Mouse (Mus musculus) heart, embryonic 10.5 days (tissue): ENCODE results near the gene Bax. TPM values are rescaled to one million over a fixed set of nuclear protein-coding genes. Genes with fewer than 3 reads are reported as not detected.
"Not testable (repeated sequence)": the region's sequence is repeated elsewhere in the genome, so short reads cannot be mapped to it uniquely, and the experiment has no call there.

ENCODE experiments used
- DNase-seq: peaks from one replicate; pipeline ENCODE4 v3.0.0-alpha.2; 2017; ENCODE audit warnings: low spot score
- H3K27ac ChIP-seq: fragments of 300-500 bp; sonication (generic); 2 replicates; pipeline ENCODE4 v1.5.1; 2016; ENCODE audit warnings: mild to moderate bottlenecking
- H3K27me3 ChIP-seq: fragments of 300-500 bp; sonication (generic); 2 replicates; pipeline ENCODE4 v1.6.1; 2016; ENCODE audit warnings: mild to moderate bottlenecking; ENCODE audit not compliant: poor library complexity, insufficient read depth, severe bottlenecking
- H3K36me3 ChIP-seq: fragments of 300-500 bp; sonication (generic); 2 replicates; pipeline ENCODE4 v1.6.1; 2016; ENCODE audit warnings: mild to moderate bottlenecking, moderate library complexity
- H3K4me1 ChIP-seq: fragments of 300-500 bp; sonication (generic); 2 replicates; pipeline ENCODE4 v1.6.1; 2016; ENCODE audit warnings: mild to moderate bottlenecking
- H3K4me3 ChIP-seq: fragments of 300-500 bp; sonication (generic); 2 replicates; pipeline ENCODE4 v1.5.1; 2016; ENCODE audit warnings: mild to moderate bottlenecking, moderate library complexity
- H3K9me3 ChIP-seq: fragments of 300-500 bp; sonication (generic); 2 replicates; pipeline ENCODE4 v1.6.1; 2016; ENCODE audit warnings: mild to moderate bottlenecking, moderate library complexity
- WGBS: fragments of 180-500 bp; shearing (Covaris S2); methylation state at CpG from one replicate; pipeline ENCODE4 v1.1.7; 2016; 5-methylcytosine and 5-hydroxymethylcytosine counted together
- polyA plus RNA-seq: library from polyadenylated mRNA; unstranded; fragments of >200 nt; fragmentation: Nextera tagmentation; extraction: Ambion mirVana; gene quantifications from 2 replicates; pipeline ENCODE4 v1.2.1, GENCODE M21; 2016

Gene Bax
- polyA plus RNA-seq, 1 experiment from 2014 or later = 244 TPM

GRCm38 (mm10) chr7:45476453-45476852, 9.8 kb upstream of the Bax start:
- H3K36me3 ChIP-seq = peaks cover 9% of the 10 kb centered on the region
- H3K4me1 ChIP-seq = no peaks in the 10 kb centered on the region
- no peak overlapping the region for H3K27ac ChIP-seq
- DNase-seq = no peak
- no peak overlapping the region for H3K4me3 ChIP-seq
- WGBS = 52% methylated on average over 1 of the region's 1 CpGs
- no peaks in the 10 kb centered on the region for H3K9me3 ChIP-seq
- H3K27me3 ChIP-seq = no peaks in the 10 kb centered on the region

DNA sequence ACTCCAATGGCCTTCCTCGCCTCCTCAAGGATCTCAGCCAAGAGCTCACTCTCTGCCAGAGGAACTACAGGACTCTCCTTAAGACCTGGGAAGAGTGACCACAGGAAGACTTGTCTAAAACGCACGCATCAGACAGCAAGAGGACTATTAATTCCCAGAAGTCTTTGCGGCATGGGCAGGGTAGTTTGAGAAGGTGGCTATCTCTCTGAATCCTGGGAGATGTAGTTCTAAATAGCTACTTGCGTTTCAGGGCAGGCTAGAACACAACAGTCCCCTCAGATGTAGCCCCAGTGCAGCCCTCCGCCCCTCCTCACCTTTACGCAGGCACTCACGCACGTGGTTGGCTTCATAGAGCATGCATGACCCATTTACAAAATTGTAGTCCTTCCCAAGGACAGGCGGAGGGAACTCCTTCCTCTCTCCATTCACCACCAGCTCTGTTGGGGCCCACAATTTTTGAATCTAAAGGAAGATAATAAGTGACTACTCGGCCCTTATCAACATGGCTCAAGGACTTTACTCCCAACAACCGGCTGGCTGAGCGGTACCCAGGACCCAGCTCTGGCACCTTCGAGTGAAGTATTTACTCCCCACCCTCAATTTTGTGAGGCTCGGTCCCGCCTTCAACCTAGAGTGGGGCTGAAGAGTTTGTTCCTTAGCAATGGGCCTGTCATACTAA, 8.7 kb upstream of the Bax start:
- no peaks in the 10 kb centered on the region for H3K27me3 ChIP-seq
- H3K4me3 ChIP-seq = peak overlapping the region; percentile 49
- 61% methylated on average over 16 of the region's 16 CpGs for WGBS
- H3K4me1 ChIP-seq = no peaks in the 10 kb centered on the region
- H3K36me3 ChIP-seq = peaks cover 9% of the 10 kb centered on the region
- H3K27ac ChIP-seq = peak overlapping the region; percentile 80
- DNase-seq = no peak
- H3K9me3 ChIP-seq = no peaks in the 10 kb centered on the region

DNA sequence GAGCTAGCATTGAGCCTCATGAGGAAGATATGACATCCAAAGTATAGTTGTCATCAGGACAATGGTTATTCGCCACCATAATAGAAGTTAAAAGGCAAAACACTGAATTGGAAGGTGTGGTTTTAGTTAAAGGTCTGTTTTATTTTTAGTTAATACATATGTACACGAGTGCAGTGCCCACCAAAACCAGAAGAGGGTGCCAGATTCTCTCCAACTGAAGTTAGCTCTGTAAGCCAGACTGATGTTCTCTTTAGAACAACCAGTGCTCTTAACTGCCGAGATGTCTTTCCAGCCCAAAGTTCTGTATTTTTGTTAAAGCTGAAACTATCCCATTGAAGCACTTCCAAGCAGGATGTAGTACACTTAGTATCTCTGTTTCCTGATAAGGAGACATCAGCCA, 4.2 kb upstream of the Bax start:
- DNase-seq = no peak
- no peaks in the 10 kb centered on the region for H3K36me3 ChIP-seq
- H3K27me3 ChIP-seq = no peaks in the 10 kb centered on the region
- WGBS = 9% methylated on average over 3 of the region's 3 CpGs
- peaks cover 12% of the 10 kb centered on the region for H3K4me1 ChIP-seq
- H3K9me3 ChIP-seq = no peaks in the 10 kb centered on the region
- no peak overlapping the region for H3K27ac ChIP-seq
- H3K4me3 ChIP-seq = no peak overlapping the region

DNA sequence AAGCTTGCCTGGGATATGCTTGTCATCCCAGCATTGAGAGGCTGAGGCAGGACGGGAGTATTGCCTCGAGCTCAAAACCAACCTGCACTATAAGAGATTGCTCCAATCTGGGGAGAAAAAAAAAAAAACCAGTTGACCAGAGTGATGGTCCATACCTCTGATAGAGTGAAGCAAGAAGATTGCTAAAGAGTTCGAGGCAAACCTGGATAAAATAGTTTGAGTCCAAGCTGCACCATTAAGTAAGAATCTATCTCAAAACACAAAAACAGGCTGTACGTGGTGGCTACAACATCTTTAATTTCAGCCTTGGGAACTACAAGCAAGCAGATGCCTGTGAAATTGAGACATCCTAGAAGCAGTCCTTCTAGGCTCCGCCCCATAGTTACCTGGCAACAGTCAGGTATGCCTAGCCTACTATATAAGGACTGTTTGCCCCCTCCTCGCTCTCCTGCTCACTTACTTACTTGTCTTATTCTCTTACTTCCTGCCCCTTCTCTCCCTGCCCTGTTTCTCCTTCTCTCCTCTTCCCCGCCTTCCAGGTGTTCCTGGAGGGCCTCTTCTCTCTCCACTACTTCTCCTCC, 482 bp upstream of the Bax start:
- no peak for DNase-seq
- 26% methylated on average over 7 of the region's 7 CpGs for WGBS

GRCm38 (mm10) chr7:45465549-45465948, 1.1 kb downstream of the Bax start:
- peaks cover 36% of the 10 kb centered on the region for H3K4me1 ChIP-seq
- 81% methylated on average over 9 of the region's 9 CpGs for WGBS
- H3K4me3 ChIP-seq = peak overlapping the region; percentile 95
- H3K9me3 ChIP-seq = no peaks in the 10 kb centered on the region
- H3K27ac ChIP-seq = peak overlapping the region; percentile 96
- no peaks in the 10 kb centered on the region for H3K27me3 ChIP-seq
- DNase-seq = no peak
- peaks cover 43% of the 10 kb centered on the region for H3K36me3 ChIP-seq

More for the DNA sequence above, 482 bp upstream of the Bax start:
- peaks cover 33% of the 10 kb centered on the region for H3K36me3 ChIP-seq
- no peaks in the 10 kb centered on the region for H3K9me3 ChIP-seq
- peaks cover 22% of the 10 kb centered on the region for H3K4me1 ChIP-seq
- no peaks in the 10 kb centered on the region for H3K27me3 ChIP-seq
- H3K4me3 ChIP-seq = peak overlapping the region; percentile 95
- peak overlapping the region; percentile 96 for H3K27ac ChIP-seq

DNA sequence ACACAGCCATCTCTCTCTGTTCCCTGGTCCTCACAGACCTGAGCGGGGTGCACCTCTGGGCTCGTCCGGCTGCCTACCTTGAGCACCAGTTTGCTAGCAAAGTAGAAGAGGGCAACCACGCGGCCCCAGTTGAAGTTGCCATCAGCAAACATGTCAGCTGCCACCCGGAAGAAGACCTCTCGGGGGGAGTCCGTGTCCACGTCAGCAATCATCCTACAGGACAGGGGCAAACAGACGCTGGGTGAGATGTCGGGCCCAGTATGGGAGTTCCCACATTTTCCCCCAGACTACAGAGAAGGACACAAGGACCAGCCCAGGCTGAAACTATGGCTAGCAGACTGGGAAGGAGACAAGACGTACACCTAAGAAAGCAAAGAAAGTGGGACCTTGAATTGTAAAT, 1.6 kb downstream of the Bax start:
- H3K36me3 ChIP-seq = peaks cover 46% of the 10 kb centered on the region
- WGBS = 92% methylated on average over 12 of the region's 12 CpGs
- 0 out of 2 replicates have a peak overlapping the region, but pooled peaks have one; percentile 96 for H3K27ac ChIP-seq
- peaks cover 40% of the 10 kb centered on the region for H3K4me1 ChIP-seq
- H3K4me3 ChIP-seq = peak overlapping the region; percentile 95
- H3K9me3 ChIP-seq = no peaks in the 10 kb centered on the region
- no peak for DNase-seq
- no peaks in the 10 kb centered on the region for H3K27me3 ChIP-seq

GRCm38 (mm10) chr7:45463987-45464778, 2.5 kb downstream of the Bax start:
- Histone ChIP-seq H3K9me3 (no peaks in the 10 kb centered on the region), H3K36me3 (peaks cover 46% of the 10 kb centered on the region), H3K4me3 (no peak overlapping the region), H3K4me1 (peaks cover 42% of the 10 kb centered on the region), H3K27me3 (no peaks in the 10 kb centered on the region), H3K27ac (no peak overlapping the region)
- WGBS = 91% methylated on average over 7 of the region's 7 CpGs
- no peak for DNase-seq

GRCm38 (mm10) chr7:45462868-45463267, 3.8 kb downstream of the Bax start:
- not testable (repeated sequence) for H3K27me3 ChIP-seq, H3K27ac ChIP-seq, DNase-seq, H3K9me3 ChIP-seq, H3K4me3 ChIP-seq
- H3K36me3 ChIP-seq = peaks cover 56% of the 10 kb centered on the region
- WGBS = 82% methylated on average over 4 of the region's 4 CpGs
- H3K4me1 ChIP-seq = peaks cover 48% of the 10 kb centered on the region

DNA sequence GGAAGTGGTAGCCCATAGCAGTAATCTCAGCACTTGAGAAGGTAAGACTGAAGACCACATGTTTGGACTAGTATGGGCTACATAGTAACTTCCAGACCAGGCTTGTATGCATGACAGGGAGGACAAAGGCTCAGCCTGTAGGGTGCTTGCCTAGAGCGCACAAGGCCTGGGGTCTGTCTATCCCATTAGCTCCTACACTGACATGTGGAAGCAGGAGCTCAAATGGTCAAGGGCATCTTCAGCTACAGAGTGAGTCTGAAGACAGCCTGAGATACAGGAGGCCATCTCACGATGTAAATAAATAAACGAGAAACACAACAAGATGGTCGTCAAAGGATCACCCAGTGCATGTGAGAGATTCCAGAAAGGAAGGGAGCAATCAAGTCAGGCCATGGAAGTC, 4.4 kb downstream of the Bax start:
- no peak overlapping the region for H3K4me3 ChIP-seq
- H3K4me1 ChIP-seq = peaks cover 52% of the 10 kb centered on the region
- H3K36me3 ChIP-seq = peaks cover 61% of the 10 kb centered on the region
- H3K27ac ChIP-seq = no peak overlapping the region
- H3K9me3 ChIP-seq = no peaks in the 10 kb centered on the region
- DNase-seq = no peak
- H3K27me3 ChIP-seq = no peaks in the 10 kb centered on the region
- WGBS = 88% methylated on average over 4 of the region's 4 CpGs

- H3K4me1 ChIP-seq = peaks cover 54% of the 10 kb centered on the region
Measured at GRCm38 (mm10) chr7:45461781-45462180, 4.9 kb downstream of the Bax start.

DNA sequence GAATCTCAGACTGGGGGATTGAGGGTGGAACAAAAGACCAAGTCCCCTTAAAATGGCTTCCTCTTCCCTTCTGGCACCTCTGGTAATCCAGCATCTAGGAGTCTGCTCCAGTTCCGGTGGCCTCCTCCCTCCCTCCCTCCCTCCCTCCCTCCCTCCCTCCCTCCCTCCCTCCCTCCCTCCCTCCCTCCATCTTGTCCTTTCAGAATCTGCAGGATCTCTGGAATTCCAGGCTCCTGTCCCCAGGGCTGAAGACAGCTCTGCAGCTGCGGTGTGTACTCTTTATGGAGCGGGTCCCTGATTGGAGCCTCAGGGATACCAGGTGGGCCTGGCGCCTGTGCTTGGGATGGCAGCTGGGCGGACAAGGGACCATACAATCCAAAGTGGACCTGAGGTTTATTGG, 5.4 kb downstream of the Bax start:
- Histone ChIP-seq H3K27ac (peak overlapping the region; percentile 94), H3K4me1 (peaks cover 55% of the 10 kb centered on the region), H3K9me3 (no peaks in the 10 kb centered on the region), H3K4me3 (peak overlapping the region; percentile 79), H3K36me3 (peaks cover 66% of the 10 kb centered on the region), H3K27me3 (no peaks in the 10 kb centered on the region)
- DNase-seq = no peak
- WGBS = 66% methylated on average over 4 of the region's 5 CpGs

More at GRCm38 (mm10) chr7:45461781-45462180, 4.9 kb downstream of the Bax start:
- no peaks in the 10 kb centered on the region for H3K27me3 ChIP-seq
- H3K4me3 ChIP-seq = no peak overlapping the region
- 89% methylated on average over 4 of the region's 4 CpGs for WGBS
- H3K36me3 ChIP-seq = peaks cover 66% of the 10 kb centered on the region
- no peak for DNase-seq
- peak overlapping the region; percentile 94 for H3K27ac ChIP-seq
- no peaks in the 10 kb centered on the region for H3K9me3 ChIP-seq

DNA sequence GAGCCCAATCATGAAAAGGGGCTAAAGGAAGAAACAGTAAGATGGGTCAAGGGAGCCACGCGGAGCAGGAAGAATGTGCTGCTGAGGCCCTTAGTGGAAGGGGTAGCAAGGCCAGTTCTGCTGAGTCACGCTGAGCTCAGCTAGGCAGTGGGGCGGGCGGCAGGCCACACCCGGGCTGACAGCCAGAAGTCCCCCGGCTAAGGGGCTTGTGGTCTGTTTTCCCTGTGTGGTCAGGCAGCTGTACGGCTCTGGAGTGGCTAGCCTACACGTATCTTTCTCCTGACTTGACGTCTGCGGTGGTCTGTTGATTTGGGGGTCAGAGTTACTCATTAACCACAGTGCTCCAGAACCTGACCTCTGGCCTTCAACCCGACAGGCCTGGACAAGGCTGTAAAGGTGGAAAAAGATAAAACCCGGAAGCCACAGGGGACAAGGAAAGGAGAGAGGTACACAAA, 5.8 kb downstream of the Bax start:
- Histone ChIP-seq H3K4me3 (peak overlapping the region; percentile 79), H3K27ac (peak overlapping the region; percentile 94), H3K4me1 (peaks cover 50% of the 10 kb centered on the region), H3K36me3 (peaks cover 69% of the 10 kb centered on the region), H3K9me3 (no peaks in the 10 kb centered on the region), H3K27me3 (no peaks in the 10 kb centered on the region)
- WGBS = 17% methylated on average over 13 of the region's 13 CpGs
- DNase-seq = peak; percentile 94

DNA sequence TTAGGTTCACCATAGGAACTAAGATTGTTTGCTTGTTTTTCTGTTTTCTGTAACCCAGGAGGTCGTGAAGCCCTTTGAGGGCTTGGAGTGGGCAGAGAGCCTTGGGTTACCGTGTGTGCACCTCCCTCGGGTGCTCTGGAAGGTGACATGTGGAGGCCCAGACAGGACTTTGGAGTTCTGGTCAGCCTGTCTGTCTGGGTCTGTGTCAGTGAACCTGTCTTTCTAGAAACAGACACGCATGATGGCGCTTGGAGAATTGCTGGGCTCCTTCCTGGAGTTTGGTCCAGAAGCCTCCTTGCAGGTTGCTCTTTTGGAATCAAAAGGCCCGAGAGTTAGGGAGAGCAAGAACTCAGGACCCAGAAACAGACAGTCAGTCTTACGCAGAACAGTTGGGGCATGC, 6.3 kb downstream of the Bax start:
- H3K4me3 ChIP-seq = peak overlapping the region; percentile 79
- peaks cover 71% of the 10 kb centered on the region for H3K36me3 ChIP-seq
- DNase-seq = no peak
- H3K4me1 ChIP-seq = peaks cover 45% of the 10 kb centered on the region
- H3K27ac ChIP-seq = peak overlapping the region; percentile 94
- H3K27me3 ChIP-seq = no peaks in the 10 kb centered on the region
- H3K9me3 ChIP-seq = no peaks in the 10 kb centered on the region
- WGBS = 67% methylated on average over 7 of the region's 7 CpGs
